Mouse (Mus musculus) bone marrow, adult 2 months (tissue): ENCODE data around the gene Tm4sf1. TPM values are rescaled to one million over a fixed set of nuclear protein-coding genes. Genes with fewer than 3 reads are reported as not detected.

ENCODE experiments used
- H3K27ac ChIP-seq: fragments of 200-500 bp; 2 replicates; pipeline ENCODE4 v1.5.1; 2012; ENCODE audit warnings: low read depth, mild to moderate bottlenecking, control low read depth, inconsistent platforms, low read length; ENCODE audit not compliant: control insufficient read depth, poor library complexity, insufficient read depth
- H3K4me1 ChIP-seq: fragments of 200-500 bp; 2 replicates; pipeline ENCODE4 v1.6.1; 2011; ENCODE audit warnings: low read length; ENCODE audit not compliant: control insufficient read depth, insufficient read depth
- H3K4me3 ChIP-seq: fragments of 200-500 bp; replicated peaks from 2 replicates; pipeline ENCODE3; 2011; ENCODE audit warnings: mild to moderate bottlenecking, low read depth, low read length, control low read depth; ENCODE audit not compliant: control insufficient read depth
- CTCF ChIP-seq: fragments of 200-500 bp; IDR thresholded peaks from 2 replicates; pipeline ENCODE4 v1.5.1; 2011; ENCODE audit warnings: low read length, control low read depth; ENCODE audit not compliant: control insufficient read depth, insufficient read depth
- POLR2A ChIP-seq: fragments of 200-500 bp; IDR thresholded peaks from 2 replicates; pipeline ENCODE4 v1.6.1; 2011; ENCODE audit warnings: low read depth, mild to moderate bottlenecking, control low read depth, low read length, borderline replicate concordance; ENCODE audit not compliant: control insufficient read depth
- whole genome bisulfite sequencing: fragments of 180-500 bp; shearing (Covaris S2); methylation state at CpG from one replicate; pipeline ENCODE4 v1.1.7; 2018; 5-methylcytosine and 5-hydroxymethylcytosine counted together
- polyA plus RNA-seq: library from polyadenylated mRNA; stranded (reverse); fragments of >200 nt; gene quantifications from 2 replicates; pipeline ENCODE4 v1.2.4, GENCODE M21; 2011; ENCODE audit warnings: low replicate concordance; ENCODE audit not compliant: missing spikeins, insufficient read depth, insufficient read length

The Tm4sf1 gene
- polyA plus RNA-seq, 1 experiment = 8.9 TPM

DNA sequence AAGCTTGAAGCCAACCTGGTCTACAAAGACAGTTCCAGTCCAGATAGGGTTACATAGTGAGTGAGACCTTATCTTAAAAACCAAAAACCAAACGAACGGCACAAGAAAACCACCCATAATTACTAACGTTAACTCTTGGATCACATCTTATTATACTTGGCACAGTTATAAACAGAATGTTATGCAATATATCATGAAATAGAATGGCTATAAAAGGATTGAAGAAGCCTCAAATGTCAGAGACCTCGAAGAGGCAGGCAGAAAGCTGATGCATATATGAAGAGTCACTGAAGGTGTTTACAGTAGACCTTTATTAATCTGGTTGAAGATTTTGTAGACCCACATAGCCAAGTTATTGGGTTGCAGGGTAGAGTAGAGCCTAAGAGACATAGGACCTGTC, 3.8 kb upstream of the Tm4sf1 start:
- TF ChIP-seq CTCF = no peak
- TF ChIP-seq POLR2A = no peak
- H3K4me3 ChIP-seq = no peak overlapping the region
- WGBS = 72% methylated on average over 4 of the region's 4 CpGs
- H3K27ac ChIP-seq = no peak overlapping the region
- H3K4me1 ChIP-seq = no peaks in the 10 kb centered on the region

DNA sequence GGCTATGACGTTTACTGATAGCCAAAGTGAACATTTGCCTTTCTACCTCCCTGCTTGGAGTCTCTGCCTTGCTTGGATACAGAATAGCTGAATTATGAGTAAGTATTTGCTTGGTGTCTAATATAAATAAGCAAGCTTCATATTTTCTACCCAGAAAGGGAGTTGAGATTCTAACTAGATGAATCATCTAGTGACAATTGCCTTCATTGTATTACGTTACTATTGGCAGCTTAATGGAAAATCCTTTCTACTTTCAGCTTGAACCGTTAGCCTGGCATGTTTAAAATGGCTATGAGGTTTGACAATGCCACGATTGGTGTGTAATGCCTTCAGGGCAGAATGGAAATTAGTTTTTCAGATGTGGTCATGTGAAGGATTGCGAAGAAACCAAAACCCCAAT, 2.7 kb upstream of the Tm4sf1 start:
- WGBS = 72% methylated on average over 5 of the region's 5 CpGs
- H3K4me3 ChIP-seq = no peak overlapping the region
- no peak overlapping the region for H3K27ac ChIP-seq
- TF ChIP-seq POLR2A = no peak
- TF ChIP-seq CTCF = no peak
- no peaks in the 10 kb centered on the region for H3K4me1 ChIP-seq

DNA sequence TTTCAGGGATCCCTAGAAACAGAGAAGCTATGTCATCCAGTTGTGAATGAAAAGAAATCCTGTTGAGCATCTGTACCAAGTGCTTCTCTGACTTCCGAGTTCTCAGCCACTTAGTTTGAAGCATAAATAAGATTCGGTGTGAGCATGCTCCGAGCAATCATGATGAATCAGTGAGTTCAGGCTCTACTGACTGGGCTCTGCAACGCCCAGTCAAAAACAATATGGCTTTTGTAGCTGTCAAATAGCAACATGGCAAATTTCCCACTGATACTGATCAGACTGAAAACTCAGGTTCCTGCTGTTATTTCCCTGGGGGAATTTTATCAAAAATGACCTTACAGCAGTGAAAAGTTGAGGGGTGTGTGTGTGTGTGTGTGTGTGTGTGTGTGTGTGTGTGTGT, 2.3 kb upstream of the Tm4sf1 start:
- H3K4me1 ChIP-seq = no peaks in the 10 kb centered on the region
- 64% methylated on average over 4 of the region's 4 CpGs for WGBS
- H3K27ac ChIP-seq = no peak overlapping the region
- TF ChIP-seq CTCF (no peak), POLR2A (no peak)
- no peak overlapping the region for H3K4me3 ChIP-seq

DNA sequence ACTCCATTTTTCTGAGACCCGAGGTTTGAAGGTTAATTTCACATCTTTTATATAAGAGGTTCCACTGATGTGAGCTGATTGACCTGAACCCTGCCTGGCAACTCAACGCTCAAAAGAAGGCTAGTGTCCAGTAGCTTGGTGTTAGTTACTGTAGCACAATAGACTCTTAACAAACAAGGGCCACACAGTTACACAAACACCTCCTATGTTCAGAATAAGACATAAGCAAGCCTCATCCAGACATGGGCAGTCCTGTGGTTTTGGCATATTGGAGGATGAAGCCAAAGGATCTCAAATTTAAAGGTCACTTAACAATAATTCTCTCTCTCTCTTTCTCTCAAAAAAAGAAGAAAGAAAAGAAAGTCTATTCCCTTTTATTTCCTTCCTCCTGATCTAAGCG, 1.7 kb upstream of the Tm4sf1 start:
- 69% methylated on average over 3 of the region's 3 CpGs for whole genome bisulfite sequencing
- H3K4me3 ChIP-seq = no peak overlapping the region
- H3K27ac ChIP-seq = no peak overlapping the region
- TF ChIP-seq CTCF (no peak), POLR2A (no peak)
- no peaks in the 10 kb centered on the region for H3K4me1 ChIP-seq

DNA sequence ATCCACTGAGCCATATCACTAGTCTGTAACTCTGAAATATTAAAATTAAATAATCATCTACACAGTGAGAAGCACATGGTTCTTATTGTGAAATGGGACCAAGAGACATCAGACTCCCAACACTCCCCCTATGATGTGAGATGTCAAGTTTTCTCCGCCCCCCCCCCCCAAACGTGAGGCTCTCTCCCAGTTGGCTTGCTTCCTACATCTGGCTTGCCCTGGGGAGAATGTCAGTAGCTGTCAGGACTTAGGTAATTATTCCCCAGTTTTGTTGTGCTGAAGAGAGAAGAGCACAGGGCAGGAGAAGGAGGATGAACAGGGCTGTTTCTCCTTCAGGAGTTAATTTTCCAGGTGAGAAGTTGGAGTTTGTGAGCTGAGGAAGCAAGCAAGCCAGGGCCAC, 1.1 kb upstream of the Tm4sf1 start:
- H3K4me3 ChIP-seq = no peak overlapping the region
- no peak for TF ChIP-seq CTCF
- WGBS = 52% methylated on average over 2 of the region's 2 CpGs
- no peaks in the 10 kb centered on the region for H3K4me1 ChIP-seq
- H3K27ac ChIP-seq = no peak overlapping the region

DNA sequence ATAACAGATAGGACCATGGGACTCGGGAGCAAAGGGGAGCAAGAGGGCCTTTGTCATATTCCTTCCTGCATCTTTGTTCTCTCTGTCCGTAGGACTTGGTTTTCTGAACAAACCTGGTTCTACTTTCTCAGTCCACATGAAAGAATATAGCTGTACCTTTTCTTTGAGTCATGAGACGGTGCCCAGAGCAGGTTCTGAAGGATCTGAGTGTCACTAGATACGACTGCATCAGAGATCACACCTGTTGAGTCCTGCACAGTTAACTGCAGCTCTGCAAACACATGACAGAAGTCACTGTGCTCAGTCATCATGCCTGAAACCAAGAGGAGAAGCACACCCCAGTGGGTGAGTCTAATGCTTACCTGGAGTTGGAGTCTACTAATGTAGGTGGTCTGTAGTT, 422 bp downstream of the Tm4sf1 start:
- TF ChIP-seq POLR2A = no peak
- TF ChIP-seq CTCF = no peak
- 60% methylated on average over 4 of the region's 4 CpGs for WGBS
- Histone ChIP-seq H3K27ac (no peak overlapping the region), H3K4me3 (no peak overlapping the region), H3K4me1 (no peaks in the 10 kb centered on the region)

DNA sequence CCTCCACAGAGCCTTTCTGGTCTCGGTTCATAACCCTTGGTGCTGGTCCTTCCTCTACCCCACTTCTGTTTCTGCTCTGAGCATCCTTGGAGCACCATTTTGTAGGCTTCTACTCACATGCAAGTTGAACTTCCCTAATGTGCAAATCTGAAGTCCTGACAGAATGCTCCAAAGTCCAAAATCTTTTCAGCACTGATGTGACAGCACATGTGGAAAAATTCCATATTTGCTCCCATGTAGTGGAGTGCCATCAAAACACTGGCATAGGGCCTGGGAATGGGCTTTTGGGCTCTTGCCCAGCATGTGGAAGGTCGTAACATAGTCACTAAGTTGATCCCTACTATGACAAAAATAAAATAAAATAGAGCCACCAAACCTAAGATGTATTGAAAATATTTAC, 3.8 kb downstream of the Tm4sf1 start:
- H3K4me1 ChIP-seq = no peaks in the 10 kb centered on the region
- no peak overlapping the region for H3K4me3 ChIP-seq
- H3K27ac ChIP-seq = no peak overlapping the region
- WGBS = 62% methylated on average over 2 of the region's 2 CpGs
- TF ChIP-seq CTCF = no peak
- no peak for TF ChIP-seq POLR2A

DNA sequence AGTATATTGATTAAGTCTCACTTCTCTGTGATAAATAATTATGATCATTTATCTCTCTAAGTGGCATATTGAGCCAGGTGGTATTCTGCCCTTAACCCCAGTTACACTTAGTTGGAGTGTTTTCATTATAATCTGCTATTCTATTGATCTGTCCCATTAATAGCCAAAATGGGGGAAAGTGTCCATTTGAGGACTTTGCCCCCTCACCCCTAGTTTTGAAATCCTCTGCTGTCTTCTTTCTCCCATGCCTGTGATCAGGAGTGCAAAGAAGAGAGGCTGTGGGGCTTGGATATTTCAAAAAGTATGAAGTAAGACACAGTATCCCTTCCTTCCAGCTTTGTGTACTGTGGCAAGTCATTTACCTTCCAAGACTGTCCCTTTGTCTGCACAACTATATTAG, 5.2 kb downstream of the Tm4sf1 start:
- H3K4me3 ChIP-seq = no peak overlapping the region
- no peaks in the 10 kb centered on the region for H3K4me1 ChIP-seq
- H3K27ac ChIP-seq = no peak overlapping the region
- TF ChIP-seq POLR2A (no peak), CTCF (no peak)

DNA sequence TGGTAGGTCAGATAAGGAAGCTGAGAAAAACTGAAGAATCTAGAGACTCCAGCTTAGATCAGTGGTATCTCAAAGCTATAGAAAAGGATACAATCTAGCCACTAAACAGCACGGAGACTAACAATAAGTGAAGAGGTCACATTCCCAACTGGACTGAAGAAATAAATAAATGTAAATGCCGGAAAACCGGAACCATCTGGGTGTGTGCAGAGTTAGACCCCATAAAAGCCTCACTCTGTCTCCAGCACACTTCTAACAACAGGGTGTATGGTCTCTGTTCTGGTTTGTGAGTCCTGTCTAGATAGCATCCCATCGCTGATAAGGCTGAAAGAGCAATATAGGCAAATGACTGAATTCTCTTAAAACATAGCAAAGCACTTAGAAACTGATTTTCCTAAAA, 6.2 kb downstream of the Tm4sf1 start:
- H3K4me1 ChIP-seq = no peaks in the 10 kb centered on the region
- 80% methylated on average over 4 of the region's 4 CpGs for WGBS
- H3K4me3 ChIP-seq = no peak overlapping the region
- TF ChIP-seq CTCF (no peak), POLR2A (no peak)
- H3K27ac ChIP-seq = no peak overlapping the region
